Mouse (Mus musculus): ENCODE data around the gene Gdpgp1.

DNA sequence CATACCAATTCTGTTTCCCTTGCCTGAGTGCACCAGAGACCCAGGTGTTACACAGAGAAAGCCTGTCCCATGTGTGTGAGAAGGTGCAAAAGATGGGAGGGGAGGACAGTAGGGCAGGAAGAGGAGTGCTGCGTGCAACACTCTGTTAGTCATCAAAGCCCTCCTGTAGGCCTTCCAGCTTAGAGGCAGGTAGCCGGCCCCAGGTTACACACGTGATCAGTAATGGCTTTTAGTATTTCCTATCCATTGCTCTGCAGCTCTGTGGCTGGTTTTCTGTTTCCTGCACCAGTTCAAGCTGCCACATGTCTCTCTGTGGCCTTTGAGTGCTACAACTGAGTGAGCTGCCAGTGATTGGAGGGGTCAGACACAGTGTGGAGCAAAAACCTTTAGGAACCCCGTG, 28.3 kb upstream of the Gdpgp1 start:
- TF ChIP-seq POLR2AphosphoS2 (IDR thresholded peaks at IDR 0.05; ENCODE audit: insufficient read length, low read depth) (no peak), MAX (IDR thresholded peaks at IDR 0.05; ENCODE audit: low read depth) (no peak)
